Comparison of ENCODE assay signal across 8 mouse cellular contexts in the genomic region with DNA sequence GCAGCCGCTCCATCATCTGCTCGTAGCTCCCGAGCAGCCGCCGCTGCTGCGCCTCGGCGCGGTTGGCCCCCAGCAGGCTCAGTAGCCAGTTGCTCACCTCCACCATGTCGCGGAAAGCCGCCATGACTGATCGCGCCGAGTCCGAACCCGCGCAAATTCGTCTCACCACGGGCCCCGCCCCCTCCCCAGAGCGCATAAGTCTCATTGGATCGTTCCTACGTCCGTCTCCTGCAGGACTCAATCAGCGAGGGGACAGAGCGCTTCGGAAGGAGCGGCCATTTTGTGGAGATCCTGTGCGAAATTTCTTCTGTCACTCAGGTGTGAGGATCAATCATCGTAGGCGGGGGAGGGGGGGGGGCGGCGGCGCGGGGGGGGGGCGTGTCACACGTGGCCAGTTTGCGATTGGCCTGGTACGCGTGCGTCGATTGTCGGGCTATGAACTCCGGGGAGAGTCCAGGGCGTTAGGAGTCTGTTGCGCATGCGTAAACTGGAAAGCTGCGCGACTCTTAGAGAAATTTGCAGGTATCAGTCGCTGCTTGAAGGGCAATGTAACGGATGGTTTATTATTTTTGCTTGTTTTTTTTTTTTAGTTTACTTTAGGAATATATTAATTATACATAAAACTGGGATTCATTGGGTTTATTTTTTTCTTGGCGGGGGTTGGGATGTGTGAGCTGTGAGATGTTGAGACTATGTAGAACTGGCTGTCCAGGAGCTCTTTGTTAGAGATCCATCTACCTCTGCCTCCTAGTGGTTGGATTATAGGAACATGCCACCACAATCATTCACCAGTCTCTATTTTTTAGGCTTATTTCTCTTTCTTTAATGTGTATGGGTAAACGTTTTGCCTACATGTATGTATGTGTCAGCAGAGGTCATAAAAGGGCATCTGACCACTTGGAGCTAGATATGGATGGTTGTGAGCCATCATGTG. TPM values are rescaled to one million over a fixed set of nuclear protein-coding genes. Genes with fewer than 3 reads are reported as not detected.
DNase-seq lines count a peak whose midpoint lies in the region; ATAC-seq lines count a peak whose summit lies in the region.

Gene Spc24 (minus strand): TSS at position 149 of the 934 bp plus-strand sequence.

- 0 out of 2 replicates have a peak within 1 kb of the TSS, but pooled peaks have one; percentile 27 for H3K27ac ChIP-seq in hindbrain, embryonic 11.5 days (ENCODE audit: low read depth, low read length)

- H3K9me3 ChIP-seq in hindbrain, embryonic 11.5 days (ENCODE audit: control insufficient read depth, low read length) = no peaks in the 10 kb centered on the region

- H3K4me3 ChIP-seq in hindbrain, embryonic 11.5 days (ENCODE audit: low read depth, low read length) = peak within 1 kb of the TSS; percentile 47

- H3K4me1 ChIP-seq in hindbrain, embryonic 11.5 days (replicated peaks; ENCODE audit: control insufficient read depth, insufficient read depth, low read length) = no peaks in the 10 kb centered on the region

- 1% methylated on average over 53 of the region's 54 CpGs for WGBS in hindbrain, embryonic 11.5 days

- H3K4me2 ChIP-seq in hindbrain, embryonic 11.5 days (replicated peaks; ENCODE audit: low read depth, low read length) = peak within 1 kb of the TSS; percentile 44

- ATAC-seq in hindbrain, embryonic 11.5 days (ENCODE audit: low FRiP score) = peak; percentile 98

- H3K36me3 ChIP-seq in hindbrain, embryonic 11.5 days (ENCODE audit: control insufficient read depth, insufficient read depth, low read length) = peaks cover 2% of the 10 kb centered on the region; the same call in 1 of the 2 replicates

- no peaks in the 10 kb centered on the region for H3K27me3 ChIP-seq in hindbrain, embryonic 11.5 days (ENCODE audit: control insufficient read depth, insufficient read depth, low read length)

- peak within 1 kb of the TSS; percentile 40 for H3K9ac ChIP-seq in hindbrain, embryonic 11.5 days (ENCODE audit: low read depth, low read length)

- peak; percentile 98 for DNase-seq in Muller cell, postnatal 12 days (ENCODE audit: inconsistent ontology term)
- peak; percentile 97 for DNase-seq in cerebellum, adult 9-11 months
- peak; percentile 90 to 98 for DNase-seq in frontal cortex, adult 2 months (ENCODE audit: extremely low spot score in 1 of 2, low spot score in 1 of 2)
- peak; percentile 97 for DNase-seq in hindbrain, embryonic 11.5 days (ENCODE audit: low spot score)
- peak; percentile 96 to 97 for DNase-seq in layer of hippocampus, postnatal 10 days (ENCODE audit: low spot score in 2 of 2)
- DNase-seq in lung, postnatal 10 days = peak; percentile 97
- DNase-seq in ovary, postnatal 36 days (ENCODE audit: low spot score) = peak; percentile 92
- peak; percentile 95 for DNase-seq in thymus, postnatal 25 days

RNA-seq across cellular contexts. Expression of gene Spc24, which starts in this region (rescaled TPM):
- polyA plus RNA-seq in frontal cortex, adult 2 months (2012; rRNA removed) = 3.3 and 3.8 TPM in 2 replicates
- 94.3 and 101 TPM in 2 replicates for polyA plus RNA-seq in hindbrain, embryonic 11.5 days (2014; fragmentation: Nextera tagmentation; extraction: Ambion mirVana)
- total RNA-seq in layer of hippocampus, postnatal 10 days (2021) = 1 to 10 TPM; 4.6 to 6.4 TPM

Comparison
In these comparisons a context has a peak if more than half of its experiments do, and no peak if none do; other contexts are left out.
1. Peak in every context shown above with its lines: DNase-seq, ATAC-seq, H3K4me3 ChIP-seq and H3K27ac ChIP-seq.
2. RNA of gene Spc24 (polyA plus RNA-seq): 94.3 to 101 TPM in hindbrain, embryonic 11.5 days; 3.3 to 3.8 TPM in frontal cortex, adult 2 months; every median in the first group is over 10 times any median in the second.